Mouse (Mus musculus) liver, postnatal 0 days (tissue): ENCODE results near the gene Hoxd10.

Experiments
- CTCF ChIP-seq: sonication (generic); IDR thresholded peaks from 2 replicates; pipeline ENCODE4 v1.5.1; 2016; ENCODE audit warnings: antibody characterized with exemption, low read depth
- EP300 ChIP-seq: IDR thresholded peaks from 2 replicates; pipeline ENCODE4 v1.6.1; 2016; ENCODE audit warnings: antibody characterized with exemption, low read depth, mild to moderate bottlenecking

GRCm38 (mm10) chr2:74728303-74728680 lies 36.6 kb downstream of the Hoxd10 start:
- no peak for TF ChIP-seq CTCF
- no peak for TF ChIP-seq EP300
